Mouse (Mus musculus) forelimb bud, embryonic 11.5 days (tissue): ENCODE measurements around the gene Auts2.

Source experiments
- DNase-seq: peaks from one replicate; pipeline ENCODE4 v3.0.0-alpha.2; 2012; ENCODE audit warnings: low read depth, low spot score

The Auts2 gene

GRCm38 (mm10) chr5:131803609-131804008 is 739.5 kb downstream of the Auts2 start:
- no peak for DNase-seq

GRCm38 (mm10) chr5:131802340-131803036 is 740.7 kb downstream of the Auts2 start:
- DNase-seq: no peak

- no peak for DNase-seq
Observed at GRCm38 (mm10) chr5:131801924-131802323, 741.2 kb downstream of the Auts2 start.

DNA sequence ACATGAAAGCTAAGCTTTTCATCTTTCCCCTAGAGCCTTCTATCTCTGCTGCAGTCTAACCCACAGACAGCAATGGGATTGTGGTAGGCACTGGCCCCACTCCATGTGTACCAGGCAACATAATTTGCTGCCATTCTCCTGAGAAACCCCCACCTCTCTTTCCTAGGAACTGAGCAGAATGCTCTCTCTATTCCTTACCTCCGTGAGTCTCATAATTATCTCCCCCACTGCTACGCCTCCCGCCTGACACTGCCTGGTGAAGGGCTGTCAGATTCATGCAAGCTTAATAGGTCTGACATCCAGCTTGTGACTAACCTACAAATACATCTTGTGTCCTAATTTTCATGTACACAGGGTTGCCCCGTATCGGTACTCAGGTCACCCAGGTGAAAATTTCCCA is 744.8 kb downstream of the Auts2 start:
- DNase-seq: no peak

DNA sequence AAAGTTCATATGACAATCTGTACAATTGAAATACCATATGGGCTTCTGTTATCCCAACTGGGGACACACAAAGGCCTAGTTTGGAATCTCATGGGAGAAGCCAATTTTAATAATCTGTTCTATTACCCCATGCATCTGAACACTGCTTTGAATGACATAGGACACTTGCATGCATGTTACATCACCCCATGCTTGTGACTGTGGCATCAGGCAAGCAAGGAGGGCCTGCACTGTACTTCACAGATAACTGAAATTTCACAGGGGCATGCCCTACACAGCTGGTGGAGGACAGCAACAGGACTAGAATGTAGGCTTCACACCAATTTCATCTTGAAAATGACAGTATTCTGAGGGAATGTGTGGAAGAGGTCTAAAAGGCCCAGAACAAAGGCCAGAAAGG is 746.1 kb downstream of the Auts2 start:
- DNase-seq: no peak

DNA sequence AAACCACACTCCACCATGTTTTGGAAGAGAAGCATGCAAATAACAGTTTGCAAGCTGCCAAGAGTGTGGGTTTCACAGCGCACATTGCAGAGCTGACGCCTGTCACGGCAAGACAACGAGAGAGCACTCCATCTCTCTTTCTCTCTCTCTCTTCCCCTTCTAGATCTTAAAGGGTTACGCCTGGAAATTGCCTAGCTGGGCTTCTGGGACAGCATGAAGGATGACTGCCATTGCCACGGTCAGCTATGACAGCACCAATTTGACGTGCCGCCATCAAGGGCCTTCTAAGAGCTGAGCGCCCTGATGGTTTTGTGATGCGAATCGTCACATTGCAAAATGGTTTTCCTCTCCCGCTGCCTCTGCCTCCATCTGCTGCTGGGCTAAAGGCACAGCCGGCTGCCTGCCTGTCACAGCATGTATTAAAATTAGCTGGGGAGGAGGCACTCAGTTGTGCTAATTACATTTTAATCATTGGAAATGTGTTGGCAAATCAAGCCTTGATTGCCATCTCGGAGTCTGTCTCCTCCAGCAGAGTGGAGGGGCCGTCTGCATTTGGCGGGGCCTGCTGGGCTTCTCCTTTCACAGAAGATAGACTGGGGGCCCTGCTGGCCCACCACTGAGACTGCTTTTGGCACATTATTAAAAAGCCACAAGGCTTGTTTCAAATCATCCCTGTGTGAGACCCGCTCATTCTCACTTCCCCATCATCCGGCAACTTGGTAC is 748.6 kb downstream of the Auts2 start:
- DNase-seq: no peak

DNA sequence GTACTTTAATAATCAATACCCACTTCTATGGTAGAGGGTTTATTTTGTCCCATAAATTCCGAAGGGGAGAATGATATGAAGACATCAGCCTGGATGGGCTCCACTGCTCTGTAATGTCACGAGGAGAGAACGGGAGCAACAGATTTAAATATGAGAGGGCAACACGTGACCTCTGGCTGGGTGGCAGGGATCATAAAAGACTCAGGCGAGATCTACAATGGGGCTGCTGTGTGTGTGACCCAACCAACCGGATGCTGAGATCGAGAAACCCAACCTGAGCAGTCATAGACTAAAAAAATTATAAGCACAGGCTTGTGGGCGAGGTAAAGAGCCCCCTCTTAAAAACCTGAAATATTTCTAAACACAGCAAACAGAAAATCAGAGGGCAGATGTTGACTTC is 753.5 kb downstream of the Auts2 start:
- no peak for DNase-seq

- no peak for DNase-seq
Observed at GRCm38 (mm10) chr5:131788008-131788407, 755.1 kb downstream of the Auts2 start.

DNA sequence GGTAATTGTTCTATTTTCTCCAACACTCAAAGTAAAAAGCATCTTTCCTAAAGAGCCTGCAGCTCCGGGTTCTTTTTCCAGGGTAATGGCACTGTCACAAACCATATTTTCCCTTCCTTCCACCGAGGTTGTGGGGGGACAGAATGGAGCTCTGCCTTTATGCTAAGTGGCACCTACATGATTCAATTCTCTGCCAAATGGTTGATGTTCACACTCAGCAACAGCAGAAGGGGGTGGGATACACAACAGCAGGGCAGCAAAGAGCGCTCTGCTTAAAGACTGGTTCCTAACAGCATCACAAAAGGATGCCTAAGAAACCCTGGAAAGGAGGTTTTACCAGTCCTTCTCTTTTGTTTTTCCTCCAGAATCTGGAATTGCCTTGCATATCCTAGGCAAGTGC is 759.9 kb downstream of the Auts2 start:
- no peak for DNase-seq

DNA sequence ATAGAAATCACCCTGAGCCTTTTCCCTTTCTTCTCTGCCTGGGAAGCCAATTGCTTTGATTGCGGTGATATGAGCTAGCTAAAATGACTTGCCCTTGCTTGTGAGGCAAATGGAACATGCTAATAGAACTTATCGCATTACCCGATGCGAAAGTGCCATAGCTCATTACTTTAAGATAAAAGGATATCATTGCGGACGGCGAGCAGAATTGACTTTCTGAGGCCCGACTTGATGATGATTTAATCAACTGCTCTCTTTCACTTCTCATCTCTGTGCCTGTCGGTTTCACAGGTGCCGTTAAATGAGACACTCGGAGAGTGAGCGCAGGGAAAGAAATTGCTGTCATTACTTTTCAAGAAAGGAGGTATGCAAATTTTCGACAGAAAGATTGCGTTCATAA is 762.1 kb downstream of the Auts2 start:
- no peak for DNase-seq

DNA sequence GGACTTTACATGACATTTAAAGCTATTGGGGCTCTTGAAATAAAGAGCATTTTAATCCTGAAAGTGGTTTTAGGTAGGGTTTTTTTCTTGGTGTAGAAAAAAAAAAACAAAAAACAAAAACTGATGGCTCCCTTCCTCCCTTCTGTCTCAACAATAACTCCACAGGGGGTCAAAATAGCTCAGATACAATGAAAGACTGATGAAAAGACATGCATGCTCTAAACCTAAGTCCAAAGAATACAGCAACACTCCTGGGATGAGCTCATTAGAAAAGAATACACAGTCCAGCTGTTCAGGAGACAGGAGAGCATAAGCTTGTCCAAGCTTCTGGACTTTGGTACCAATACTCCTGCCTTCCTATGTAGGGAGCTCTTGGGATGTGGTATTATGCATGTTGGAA is 764.0 kb downstream of the Auts2 start:
- DNase-seq: no peak

DNA sequence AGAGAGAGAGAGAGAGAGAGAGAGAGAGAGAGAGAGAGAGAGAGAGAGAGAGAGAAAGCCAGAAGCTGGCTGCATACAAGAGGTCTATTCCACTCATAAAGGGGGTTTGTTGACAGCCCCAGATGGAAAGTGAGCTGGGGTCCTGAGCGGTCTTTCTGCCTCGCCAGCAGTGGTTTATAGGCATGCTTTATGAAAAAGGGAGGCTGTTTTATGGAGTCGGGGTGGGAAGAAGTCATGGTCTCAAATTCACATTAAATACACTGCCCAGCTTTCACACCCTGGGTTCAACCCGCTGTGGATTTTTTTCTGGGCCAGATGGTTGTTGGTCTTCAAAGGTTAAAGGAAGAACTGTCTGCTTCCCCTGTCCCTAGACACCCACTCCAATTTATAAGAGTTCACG is 767.5 kb downstream of the Auts2 start:
- peak; percentile 83 for DNase-seq

- peak; percentile 80 for DNase-seq
Observed at GRCm38 (mm10) chr5:131775222-131775621, 767.9 kb downstream of the Auts2 start.

- peak; percentile 20 for DNase-seq
Observed at GRCm38 (mm10) chr5:131774792-131775191, 768.4 kb downstream of the Auts2 start.

GRCm38 (mm10) chr5:131772616-131773015 is 770.5 kb downstream of the Auts2 start:
- no peak for DNase-seq

DNA sequence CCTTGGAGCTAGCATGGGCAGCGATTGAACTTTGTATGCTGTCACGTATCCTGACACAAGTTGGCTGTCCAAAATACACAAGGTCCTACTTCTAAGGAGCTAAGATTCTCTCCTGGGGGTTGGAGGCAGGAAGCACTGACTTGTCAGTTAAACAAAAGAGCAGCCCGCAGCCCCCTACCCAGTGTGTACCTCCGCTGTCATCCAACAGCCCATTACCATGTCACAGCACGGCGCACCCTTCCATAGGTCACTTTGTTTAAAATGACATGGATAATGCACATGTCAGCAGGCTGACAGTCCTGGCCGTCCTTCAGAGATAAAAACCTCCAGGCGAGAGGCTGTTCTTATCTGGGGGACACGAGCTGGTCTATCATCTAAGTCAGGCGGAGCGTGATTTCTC is 773.9 kb downstream of the Auts2 start:
- no peak for DNase-seq

- DNase-seq: no peak
Observed at GRCm38 (mm10) chr5:131767699-131768264, 775.4 kb downstream of the Auts2 start.

GRCm38 (mm10) chr5:131767176-131767575 is 776.0 kb downstream of the Auts2 start:
- no peak for DNase-seq

DNA sequence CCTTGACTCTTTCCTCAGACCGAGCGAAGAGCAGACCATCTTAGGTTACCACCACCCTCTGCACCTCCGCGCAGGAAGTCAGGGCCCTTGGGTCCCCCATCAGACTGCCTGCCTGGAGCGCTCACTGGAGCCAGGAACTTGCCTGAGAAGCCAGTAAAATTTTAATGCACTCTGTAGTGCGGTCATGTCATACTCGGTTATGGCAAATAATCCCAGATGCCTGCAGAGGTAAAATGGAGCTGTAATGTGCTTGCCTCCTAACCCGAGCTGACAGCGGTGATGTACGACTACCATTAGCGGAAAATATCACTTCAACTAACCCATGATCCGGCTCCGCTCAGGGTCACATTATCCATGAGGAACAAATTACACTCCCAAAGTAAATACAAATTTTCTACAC is 783.7 kb downstream of the Auts2 start:
- peak; percentile 35 for DNase-seq

- no peak for DNase-seq
Observed at GRCm38 (mm10) chr5:131750330-131750729, 792.8 kb downstream of the Auts2 start.

GRCm38 (mm10) chr5:131749211-131749610 is 793.9 kb downstream of the Auts2 start:
- DNase-seq: no peak

DNA sequence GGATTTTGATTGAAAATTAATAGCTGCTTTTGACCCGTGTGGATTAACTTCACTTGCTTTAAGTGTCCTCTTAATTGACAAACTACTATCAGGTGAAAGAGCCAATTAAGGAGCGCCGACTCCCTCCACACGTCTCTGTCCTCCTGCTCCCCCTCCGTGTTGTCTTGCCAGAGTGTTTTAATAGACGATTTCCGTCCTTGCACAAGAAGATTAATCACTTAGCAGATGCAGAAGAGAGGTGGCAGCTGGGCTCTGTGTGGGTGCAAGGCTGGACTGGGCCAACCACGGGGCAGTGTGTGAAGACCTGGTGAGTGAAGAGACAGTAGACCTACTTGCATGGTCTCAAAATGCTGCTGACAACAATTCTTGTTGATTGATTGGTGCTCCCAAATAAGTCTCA is 800.1 kb downstream of the Auts2 start:
- DNase-seq: no peak

GRCm38 (mm10) chr5:131737476-131737875 is 805.7 kb downstream of the Auts2 start:
- no peak for DNase-seq
